Mouse (Mus musculus) lung, postnatal 4 days (tissue): ENCODE data around the gene Cpeb4.

Source experiments
- DNase-seq, 2 experiments: peaks; one replicate each; pipeline ENCODE4 v3.0.0; 2021

The Cpeb4 gene

DNA sequence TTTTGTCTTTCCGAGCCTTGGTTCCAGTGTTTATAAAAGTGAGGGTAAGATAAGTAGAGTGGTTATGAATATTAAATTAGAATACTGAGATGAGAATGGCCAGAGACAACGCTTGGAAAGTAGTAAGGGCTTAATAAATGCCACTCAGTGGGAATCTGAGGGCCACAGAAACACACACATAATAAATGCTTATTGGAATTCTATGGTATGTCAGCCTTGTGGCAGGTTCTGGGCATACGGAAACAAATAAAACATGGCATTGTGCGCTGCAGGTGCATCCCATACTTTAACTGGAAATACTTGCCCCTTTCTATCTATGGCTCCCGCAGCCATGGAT lies 24.6 kb upstream of the Cpeb4 start:
- no peak for DNase-seq

DNA sequence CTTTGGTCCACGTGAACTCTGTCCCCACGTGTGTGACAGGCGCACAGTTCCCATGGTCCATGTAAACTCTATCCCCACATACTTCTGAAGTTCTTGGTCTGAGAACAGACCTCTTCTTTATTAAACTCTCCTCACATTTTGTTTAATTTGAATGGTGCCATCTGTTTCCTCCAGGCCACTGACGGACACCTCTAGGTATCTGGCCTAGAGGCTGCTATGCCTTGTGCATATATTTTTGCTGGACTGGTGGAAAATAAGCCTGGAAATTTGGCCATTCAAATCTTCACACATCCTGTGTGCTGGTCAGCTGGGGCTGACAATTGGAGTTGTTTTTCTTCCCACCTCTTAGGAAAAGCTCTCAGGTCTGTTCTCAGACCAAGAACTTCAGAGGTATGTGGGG lies 23.3 kb upstream of the Cpeb4 start:
- DNase-seq = no peak

DNA sequence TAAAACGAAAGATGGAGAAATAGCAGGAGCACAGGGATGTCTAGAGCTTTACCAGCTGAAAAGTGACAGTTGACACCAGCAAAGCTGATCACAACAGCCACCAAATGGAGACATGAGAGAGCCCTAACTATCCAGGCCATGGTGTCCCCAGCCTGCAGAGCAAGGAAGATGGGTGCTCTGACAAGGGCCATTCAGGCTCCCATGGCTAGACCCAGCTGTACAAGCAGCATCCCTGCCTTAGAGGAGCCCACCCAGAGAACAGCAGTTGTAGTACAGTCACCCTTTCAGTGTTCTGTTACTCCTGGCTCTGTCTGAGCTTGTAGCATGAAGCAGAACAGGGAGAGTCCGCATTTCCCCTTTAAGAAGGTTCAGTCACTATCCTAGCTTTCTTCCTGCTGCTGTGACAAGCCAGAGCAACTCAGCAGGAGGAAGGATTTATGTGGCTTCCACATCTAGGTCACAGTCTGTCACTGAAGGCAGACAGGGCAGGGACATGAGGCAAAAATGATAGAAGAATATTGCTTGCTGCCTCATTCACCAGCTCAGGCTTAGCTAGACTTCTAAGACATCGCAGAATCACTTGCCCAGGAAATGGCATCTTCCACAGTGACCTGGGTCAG lies 21.7 kb upstream of the Cpeb4 start:
- no peak for DNase-seq

DNA sequence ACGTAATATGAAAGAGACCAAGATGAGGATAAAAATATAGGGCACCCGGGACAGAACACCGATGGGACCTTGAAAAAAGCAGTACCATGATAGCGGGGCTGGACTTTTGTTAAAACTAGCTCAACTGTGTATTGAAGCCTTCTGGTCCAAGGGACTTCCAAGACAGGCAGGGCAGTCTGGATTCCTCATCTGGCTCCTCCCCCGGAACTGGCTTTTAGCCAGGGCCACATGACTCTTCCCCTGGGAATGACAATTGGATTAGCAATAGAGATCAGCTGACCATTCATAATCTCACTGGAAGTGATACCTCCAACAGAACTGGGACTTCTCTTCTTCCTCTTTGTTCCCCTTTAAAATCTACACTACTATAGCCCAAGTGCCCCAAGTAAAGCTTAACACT lies 21.0 kb upstream of the Cpeb4 start:
- peak; percentile 54 to 72 for DNase-seq

DNA sequence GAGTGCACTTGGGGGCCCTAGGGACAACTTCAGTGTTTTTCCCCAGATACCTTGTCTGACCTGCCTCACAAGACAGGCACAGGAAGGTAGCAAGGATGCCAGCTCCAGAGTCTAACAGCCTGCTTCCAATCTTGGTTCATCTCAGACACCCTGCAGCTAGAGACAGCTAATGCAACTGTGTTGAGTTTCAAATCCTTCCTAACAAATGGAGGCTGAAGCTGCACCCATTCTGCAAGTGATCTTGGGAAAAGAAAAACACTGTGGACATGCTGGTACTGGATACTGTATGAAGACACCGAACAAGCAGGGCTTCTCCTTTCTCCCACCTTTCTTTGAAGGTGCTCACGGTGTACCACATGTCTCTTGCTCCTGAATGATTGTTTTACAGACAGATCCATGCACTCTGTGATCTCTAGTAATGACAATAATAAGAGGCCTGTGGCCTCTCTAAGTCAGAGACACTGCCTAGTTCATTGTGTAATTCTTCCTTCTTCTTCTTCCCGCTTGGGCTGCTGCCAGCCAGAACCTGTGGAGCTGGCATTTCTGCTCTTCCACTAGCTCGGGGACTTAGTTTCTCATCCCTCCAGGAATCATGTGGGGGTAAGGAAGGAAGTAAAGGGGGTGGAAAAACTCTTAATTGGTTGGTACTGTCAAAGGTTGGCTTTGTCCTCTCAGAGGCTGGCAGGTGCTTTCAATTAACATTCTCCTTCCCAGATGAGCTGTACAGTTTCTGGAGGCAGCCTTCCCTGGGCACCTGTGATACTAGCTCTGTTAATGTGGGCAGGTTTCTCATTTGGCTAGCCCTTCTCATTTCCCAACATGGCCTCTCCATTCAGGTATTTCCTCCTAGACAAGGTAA lies 20.1 kb upstream of the Cpeb4 start:
- peak in 1 of 2 experiments; percentile 32 for DNase-seq

DNA sequence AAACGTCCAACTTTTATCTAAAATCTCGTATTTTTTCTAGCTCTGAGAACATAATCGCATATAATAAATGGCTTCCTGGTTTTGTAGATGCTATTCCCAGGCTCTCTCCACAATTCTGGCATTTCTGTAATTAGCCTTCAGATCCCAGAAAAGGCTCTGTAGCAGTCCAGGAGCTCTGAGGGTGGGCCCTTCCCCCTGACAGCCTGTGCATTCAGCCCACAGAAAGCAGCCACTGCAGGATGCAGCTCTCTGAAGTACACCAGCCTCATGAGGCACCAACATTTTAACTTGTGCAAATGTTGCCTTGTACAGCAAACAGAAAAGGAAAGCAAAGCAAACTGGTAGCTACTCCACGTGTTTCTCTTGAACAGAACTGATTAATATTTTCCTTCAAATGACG lies 17.1 kb upstream of the Cpeb4 start:
- DNase-seq = no peak

DNA sequence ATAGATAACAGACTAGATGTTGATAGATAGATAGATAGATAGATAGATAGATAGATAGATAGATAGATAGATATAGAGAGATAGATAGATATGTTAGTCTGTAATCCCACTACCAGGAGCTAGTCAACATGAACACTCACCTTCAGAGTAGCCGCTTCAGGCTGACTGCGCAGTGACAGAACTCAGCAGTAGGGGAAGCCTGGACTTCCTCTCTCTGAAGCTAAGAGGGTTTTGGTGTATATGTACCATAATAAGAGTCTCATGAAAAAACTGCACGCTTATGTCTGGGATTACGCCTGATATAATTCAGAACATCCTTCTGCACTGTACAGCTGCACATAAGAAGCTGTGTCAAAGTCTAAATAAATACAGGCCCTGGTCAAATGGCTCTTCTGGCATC lies 14.5 kb upstream of the Cpeb4 start:
- DNase-seq = no peak

DNA sequence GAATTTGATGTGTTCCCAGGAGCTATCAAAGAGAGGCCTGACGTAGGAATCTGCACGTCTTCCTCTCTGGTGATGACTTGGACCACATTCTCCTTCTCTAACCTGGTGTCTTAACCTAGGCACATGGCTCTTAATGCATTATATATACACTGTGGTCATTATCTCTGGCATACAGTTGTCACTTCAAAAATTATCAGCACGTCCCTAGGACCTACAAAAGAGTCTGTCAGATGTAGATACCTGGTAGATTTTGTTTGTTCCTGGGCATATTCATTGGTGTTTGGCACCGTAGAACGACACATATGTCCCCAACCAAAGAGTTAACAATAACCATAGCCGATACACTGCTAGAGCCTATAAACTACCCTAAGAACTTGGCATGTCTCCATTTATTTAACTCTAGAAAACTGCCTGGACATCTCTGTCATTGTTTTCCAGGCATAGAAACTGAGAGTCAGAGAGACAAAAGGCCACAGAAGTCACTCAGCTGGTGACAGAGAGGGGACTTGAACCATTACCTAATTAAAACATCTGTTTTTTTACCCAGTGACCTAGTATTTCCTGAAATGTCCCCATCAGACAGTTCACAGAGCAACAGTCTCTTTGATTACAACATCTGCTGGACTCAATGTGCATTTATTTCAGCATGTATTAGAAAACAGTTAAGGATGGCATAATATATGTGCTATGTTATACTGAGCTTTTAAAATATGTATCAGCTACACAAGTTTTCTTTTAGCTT lies 10.7 kb upstream of the Cpeb4 start:
- no peak for DNase-seq

DNA sequence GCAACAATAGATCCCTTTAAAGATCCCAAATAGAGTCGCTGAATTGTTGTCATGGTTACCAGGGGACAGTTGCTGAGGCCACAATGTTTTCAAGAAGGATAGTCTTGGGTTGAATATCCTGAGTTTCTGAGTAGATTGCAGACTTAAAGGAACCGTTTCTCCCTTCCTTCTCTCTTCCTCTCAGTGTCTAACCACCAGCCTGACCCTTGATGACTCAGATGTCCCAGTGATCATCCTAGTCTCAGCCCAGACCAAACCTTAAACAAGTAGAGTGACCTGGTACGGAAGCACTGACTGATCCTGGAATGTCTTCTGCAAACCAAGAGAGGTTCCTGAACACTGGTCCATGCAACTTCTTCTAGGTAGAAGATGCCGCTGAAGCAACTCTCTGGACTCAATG lies 4.0 kb upstream of the Cpeb4 start:
- DNase-seq = no peak

DNA sequence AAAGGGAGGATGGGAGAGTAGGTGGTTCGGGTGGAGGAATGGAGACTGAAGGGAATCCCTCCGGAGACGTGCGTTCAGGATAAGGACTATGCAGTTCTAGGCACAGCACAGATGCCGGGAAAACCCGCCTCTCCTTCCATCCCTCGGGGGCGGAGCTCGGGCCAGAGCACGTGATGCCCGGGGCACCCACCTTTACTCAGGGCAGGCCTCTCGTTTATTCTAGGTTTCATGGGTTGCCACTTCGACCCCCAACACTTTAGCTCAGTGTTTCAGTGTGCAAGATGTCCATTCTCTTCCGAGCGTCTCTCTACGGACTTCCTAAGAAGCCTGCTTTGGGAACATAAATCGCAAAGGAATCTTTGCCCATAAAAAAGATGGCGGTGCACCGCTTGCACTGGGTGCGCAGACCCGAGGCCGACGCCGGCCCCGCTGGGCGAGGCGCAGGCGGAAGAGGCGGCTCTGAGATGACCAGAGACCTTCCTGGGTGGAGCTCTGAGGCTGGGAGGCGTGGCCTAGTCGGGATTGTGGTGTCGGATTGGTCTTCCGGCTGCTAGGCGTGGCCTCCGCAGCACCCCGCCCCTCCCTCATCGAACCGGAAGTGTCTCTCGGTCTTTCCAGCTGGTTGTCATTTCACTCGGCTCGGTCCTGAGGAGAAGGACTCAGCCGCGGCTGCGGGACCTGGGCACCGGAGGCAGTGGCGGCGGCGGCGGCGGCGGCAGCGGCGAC lies 1.6 kb upstream of the Cpeb4 start:
- DNase-seq = peak; percentile 99 to 100

DNA sequence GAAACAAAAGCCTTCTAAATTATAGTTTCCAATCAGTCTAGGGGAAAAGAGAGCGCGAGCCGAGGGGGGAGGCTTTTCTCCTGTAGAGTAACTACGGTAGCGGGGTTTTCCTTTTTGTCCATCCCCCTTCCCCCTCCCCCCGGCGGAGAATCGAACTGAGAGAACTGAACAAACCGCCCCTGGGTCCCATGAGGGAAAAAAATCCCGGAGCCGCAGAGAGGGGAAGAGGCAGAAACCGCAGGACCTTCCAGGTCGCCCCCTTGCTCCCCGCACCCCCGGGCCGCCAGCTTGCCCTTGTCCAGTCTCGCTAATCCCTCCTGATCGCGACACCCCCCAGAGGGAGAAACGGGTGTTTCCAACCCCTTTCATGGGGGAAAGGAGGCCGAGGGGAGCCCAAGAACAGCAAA lies 873 bp upstream of the Cpeb4 start:
- peak; percentile 60 to 65 for DNase-seq

DNA sequence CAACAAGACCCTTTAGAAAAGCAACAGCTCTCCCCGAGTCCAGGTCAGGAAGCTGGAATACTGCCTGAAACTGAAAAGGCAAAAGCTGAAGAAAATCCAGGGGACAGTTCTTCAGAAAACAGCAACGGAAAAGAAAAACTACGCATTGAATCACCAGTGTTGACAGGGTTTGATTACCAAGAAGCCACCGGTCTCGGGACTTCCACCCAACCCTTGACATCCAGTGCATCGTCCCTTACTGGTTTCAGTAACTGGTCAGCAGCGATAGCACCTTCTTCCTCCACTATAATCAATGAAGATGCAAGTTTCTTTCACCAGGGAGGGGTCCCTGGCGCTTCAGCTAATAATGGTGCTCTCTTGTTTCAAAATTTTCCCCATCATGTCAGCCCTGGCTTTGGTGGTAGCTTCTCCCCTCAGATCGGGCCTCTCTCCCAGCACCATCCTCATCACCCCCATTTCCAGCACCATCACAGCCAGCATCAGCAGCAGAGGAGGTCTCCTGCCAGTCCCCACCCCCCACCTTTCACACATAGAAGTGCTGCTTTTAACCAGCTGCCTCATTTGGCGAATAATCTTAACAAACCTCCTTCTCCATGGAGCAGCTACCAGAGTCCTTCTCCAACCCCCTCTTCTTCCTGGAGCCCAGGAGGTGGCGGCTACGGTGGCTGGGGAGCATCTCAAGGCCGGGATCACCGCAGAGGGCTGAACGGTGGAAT lies 693 bp downstream of the Cpeb4 start:
- DNase-seq = peak in 1 of 2 experiments; percentile 12

DNA sequence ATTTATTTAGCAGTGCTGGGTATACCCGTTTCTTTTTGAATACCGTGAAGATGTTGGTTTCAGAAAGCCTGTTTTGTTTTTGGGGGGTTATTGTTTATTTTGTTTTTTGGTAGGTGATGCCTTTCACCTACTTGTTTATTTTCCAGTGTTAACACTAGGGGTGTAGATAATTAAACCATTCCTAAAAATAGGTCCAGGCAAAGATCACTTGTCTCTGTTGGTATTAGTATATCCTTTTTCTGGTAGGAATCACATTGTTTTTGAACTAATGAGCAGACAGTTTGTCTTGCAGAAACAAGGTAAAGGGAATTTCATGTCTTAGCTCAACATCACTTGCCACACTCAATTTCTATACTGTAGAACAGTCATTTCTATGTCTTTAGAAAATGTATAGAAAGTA lies 2.1 kb downstream of the Cpeb4 start:
- no peak for DNase-seq

DNA sequence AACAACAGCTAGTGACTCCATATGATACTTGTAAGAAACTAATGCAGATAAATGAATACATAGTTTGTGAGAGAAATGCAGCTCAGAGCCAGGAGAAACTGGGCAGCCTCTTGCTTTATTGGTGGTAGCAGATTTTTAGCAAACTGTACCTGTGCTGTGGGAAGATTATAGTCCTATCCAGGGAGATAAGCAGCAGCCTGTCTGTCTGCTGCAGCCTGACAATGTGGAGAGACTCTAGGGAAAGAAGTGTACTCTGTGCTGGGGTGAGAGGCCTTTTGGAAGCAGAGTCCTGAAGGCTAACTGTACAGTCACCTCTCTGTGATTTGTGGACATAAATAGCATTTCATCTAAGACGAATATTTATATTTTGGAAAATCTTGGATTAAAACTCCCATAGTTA lies 11.7 kb downstream of the Cpeb4 start:
- DNase-seq = no peak

DNA sequence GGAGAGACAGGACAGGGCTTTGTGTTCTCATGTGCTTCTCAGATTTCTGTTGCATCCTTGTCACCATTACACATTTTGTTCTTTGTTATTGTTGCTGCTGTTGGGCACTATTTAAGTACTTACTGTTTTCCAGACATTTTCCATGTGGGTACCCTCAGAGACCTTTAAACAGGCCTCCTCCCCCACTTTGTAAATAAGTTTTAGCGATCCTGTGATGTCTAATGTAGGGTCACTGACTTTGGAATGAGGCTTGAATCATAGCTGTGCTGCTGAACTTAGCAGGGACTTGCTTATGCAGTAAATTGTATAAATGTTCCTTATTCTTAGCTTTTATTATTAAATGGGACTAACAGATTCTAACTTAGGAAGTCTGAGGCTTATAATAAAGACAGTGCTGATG lies 13.8 kb downstream of the Cpeb4 start:
- no peak for DNase-seq

DNA sequence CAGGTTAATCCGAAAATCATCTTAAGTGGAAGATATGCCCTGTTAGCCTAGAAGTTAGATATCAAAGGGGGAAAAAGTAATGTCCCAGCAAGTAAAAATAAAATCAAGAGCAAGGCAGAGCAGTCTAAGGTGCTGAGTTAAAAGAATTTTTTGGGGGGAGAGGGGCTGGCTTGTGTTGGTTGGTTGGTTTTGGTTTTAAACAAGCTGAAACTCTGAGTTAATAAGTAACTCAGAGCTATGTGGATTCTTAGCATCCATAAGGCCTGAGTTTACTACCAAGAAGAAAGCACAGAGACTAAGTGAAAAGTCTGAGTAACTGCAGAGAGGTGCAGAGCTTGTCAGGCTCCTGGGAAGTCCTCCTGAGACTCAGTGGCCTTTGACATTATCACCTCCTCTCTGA lies 16.2 kb downstream of the Cpeb4 start:
- DNase-seq = no peak

DNA sequence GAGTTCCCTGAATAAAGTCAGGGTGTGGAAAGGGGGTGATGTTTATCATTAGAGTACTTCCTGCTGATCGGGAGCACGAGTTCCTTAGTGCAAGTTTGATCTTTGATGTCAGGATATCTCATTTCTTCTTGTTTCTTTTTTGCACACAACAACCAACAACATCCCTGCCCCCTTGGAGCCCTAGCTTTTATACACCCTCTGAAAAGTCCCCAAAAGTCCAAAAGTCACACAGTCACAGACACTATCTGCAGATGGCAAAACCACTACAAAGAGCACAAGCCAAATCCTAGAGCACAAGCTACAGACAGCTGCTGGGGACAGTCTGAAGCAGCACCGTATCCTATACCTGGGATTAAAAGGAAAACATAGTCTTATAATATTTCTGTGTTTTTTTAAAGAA lies 20.1 kb downstream of the Cpeb4 start:
- no peak for DNase-seq

DNA sequence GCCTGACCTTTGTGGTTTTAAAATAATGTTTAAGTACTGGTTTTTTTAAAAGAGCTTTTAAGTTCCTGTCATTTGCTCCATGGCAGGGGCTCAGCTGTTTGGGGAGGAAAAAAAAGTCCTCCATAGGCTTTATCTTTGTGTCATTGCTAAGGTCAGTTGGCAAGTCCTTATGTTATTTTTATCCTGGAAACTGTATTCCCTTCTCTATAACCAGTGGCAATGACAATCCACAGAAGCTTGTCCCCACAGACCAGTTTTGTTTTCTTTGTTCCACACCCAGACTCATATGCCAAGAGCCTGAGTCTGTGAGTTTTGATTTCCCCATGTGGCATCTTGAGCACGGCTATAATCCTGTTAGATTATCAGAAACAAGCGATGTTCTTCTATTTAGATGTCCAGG lies 21.6 kb downstream of the Cpeb4 start:
- DNase-seq = no peak

DNA sequence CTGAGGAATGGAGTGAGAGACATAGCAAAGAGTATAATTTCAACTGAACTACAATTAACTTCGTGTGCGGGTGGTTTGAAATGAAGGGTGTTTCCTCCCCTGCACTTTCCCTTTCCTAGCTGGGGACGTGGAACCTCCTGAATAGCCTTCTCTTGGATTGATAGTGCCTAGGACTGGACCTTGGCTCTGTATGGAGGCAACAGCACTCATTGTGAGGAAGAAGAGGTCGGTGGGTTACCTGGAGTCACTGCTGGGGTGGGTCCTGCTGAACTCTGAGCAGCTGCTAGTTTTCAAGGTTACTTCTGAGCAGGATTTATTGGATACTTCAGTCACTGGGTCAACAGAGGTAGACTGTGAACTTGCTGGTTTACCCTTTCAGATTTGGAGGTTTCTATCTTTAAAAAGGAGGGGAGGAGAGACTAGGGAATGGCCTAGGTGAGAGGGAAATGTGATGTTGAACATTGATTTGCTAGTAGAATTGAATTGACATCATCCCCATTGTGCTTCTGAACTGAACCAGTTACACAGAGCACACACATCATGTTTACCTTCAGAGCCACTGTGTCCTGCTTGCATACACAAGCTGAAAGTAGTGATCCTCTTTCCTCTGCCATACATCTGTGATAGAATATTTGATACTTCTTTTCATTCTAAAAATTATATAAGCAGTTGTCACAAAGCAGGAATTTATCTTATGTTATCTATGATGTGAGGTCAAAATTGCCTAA lies 24.2 kb downstream of the Cpeb4 start:
- DNase-seq = no peak

DNA sequence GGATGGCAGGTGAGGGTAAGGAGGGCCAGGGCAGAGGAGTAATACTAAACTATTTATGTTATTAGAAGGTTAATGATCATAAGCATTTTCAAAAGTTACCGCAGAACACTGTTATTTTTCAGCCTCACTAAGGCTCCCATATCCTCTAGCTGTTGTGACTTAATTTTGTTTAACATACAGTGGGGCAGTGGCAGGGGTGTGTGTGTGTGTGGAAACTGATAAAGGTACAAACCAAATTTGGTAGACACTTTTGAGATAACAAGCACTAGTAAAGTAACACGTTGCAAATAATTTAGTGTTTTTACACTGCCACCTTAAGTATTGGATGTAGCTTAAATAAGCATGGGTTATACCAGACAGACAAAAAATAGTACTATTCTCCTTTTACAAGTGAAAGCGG lies 24.9 kb downstream of the Cpeb4 start:
- DNase-seq = no peak

DNA sequence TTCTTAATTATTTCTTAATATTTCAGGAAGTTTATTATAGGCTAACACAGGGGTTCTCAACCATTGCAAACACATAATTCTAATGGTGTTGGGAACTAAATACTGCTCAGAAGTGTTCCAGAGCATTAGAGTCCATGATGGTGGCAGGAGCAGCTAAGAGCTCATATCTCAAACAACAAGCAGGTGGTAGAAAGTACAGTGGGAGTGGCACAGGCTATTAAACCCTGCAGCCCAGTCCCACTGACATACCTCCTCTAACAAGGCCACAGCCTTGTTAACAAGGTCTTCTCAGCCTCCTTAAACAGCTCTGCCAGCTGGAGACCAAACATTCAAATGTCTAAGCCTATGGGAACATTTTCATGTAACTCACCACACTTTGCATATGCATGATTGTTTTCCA lies 27.2 kb downstream of the Cpeb4 start:
- DNase-seq = no peak

DNA sequence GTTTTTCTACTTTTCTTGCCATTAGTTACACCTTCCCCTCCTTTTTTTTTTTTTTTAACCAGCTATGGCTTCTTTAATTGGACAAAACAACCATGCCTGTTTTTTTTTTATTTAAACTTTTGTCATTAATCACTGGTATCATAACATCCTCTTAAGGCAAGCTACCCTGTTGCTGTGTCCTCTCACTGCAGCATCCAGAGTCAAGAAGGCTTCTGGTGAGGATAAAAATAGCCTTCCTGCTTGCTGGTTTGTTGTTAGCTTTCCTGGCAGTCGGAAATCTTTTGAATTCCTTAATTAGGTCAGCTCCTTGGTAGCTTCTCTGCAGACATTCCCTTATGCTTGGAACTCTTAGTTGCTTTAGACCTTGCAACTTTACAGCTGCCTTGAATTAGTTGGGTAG lies 28.7 kb downstream of the Cpeb4 start:
- no peak for DNase-seq
